Mouse (Mus musculus) testis, adult 2 months (tissue): ENCODE results near the gene Trem2.

ENCODE experiments used
- CTCF ChIP-seq: fragments of 200-500 bp; IDR thresholded peaks from 2 replicates; pipeline ENCODE4 v1.5.1; 2012; ENCODE audit warnings: low read depth, mild to moderate bottlenecking, inconsistent platforms, low read length, moderate library complexity; ENCODE audit not compliant: control insufficient read depth, insufficient read depth, insufficient replicate concordance
- POLR2A ChIP-seq: fragments of 200-500 bp; IDR thresholded peaks from 2 replicates; pipeline ENCODE4 v1.6.1; 2012; ENCODE audit warnings: low read depth, mild to moderate bottlenecking, inconsistent platforms, low read length, moderate library complexity; ENCODE audit not compliant: control insufficient read depth

DNA sequence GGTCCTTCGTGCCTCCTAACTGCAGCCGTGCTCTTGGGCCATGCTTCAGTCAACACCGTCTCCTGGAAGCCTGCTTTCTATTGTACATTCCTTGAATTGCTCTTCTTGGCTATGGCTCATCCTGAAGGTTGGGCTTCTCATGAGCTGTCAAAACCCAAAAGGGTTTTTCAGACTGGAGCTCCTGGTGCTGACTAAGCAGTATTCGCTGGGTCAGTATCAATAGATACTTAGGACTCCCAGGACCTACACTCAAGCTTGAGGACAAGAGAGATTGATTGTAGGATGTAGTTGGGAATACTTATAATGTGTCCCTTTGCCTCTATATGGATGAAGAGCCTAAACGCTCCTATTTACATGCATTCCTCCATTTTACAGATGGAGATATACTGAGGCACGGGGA lies 21.1 kb upstream of the Trem2 start:
- no peak for TF ChIP-seq POLR2A
- no peak for TF ChIP-seq CTCF
